Mouse (Mus musculus) WW6 (cell line): ENCODE measurements around the gene C1qbp.

ENCODE experiments used
- DNase-seq: peaks from one replicate; pipeline ENCODE4 v3.0.0-alpha.2; 2013; ENCODE audit warnings: low read depth, low spot score

C1qbp gene

DNA sequence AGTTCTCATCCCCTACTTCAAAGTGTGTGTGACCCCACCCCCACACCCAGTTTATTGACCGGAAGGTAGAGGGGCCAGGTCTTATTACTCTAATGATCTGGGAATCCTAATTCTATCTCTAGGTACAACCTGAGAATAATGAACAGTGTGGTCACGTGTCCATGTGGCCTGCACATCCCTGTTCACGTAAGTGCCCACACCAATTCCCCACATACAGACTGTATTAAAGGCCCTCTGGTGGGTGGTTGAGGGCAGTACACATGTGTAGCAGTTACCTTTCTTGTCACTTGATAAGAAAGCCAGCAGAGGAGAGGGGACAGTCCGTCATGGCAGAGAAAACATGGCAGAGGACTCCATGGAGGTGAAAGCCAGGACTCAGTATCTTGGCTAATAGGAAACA lies 8.9 kb downstream of the C1qbp start:
- DNase-seq = no peak

DNA sequence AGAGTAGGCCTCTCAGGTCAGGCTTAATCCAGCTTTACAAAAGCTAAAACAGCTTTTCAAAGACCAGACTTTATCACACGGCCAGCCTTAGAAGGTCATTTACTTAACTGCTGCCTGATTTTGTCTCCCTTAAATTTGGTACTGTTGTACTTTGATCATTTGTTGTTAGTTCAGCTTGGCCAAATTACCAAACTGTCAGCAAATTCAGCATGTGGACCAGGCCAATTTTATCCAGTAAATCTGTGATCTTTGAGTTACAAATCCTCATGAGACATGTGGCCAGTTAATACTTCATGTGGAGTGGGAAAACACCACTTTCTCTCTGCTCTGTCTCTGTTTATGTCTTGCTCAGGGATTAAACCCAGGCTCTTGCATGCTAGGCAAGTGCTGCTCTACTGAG lies 10.2 kb downstream of the C1qbp start:
- no peak for DNase-seq

DNA sequence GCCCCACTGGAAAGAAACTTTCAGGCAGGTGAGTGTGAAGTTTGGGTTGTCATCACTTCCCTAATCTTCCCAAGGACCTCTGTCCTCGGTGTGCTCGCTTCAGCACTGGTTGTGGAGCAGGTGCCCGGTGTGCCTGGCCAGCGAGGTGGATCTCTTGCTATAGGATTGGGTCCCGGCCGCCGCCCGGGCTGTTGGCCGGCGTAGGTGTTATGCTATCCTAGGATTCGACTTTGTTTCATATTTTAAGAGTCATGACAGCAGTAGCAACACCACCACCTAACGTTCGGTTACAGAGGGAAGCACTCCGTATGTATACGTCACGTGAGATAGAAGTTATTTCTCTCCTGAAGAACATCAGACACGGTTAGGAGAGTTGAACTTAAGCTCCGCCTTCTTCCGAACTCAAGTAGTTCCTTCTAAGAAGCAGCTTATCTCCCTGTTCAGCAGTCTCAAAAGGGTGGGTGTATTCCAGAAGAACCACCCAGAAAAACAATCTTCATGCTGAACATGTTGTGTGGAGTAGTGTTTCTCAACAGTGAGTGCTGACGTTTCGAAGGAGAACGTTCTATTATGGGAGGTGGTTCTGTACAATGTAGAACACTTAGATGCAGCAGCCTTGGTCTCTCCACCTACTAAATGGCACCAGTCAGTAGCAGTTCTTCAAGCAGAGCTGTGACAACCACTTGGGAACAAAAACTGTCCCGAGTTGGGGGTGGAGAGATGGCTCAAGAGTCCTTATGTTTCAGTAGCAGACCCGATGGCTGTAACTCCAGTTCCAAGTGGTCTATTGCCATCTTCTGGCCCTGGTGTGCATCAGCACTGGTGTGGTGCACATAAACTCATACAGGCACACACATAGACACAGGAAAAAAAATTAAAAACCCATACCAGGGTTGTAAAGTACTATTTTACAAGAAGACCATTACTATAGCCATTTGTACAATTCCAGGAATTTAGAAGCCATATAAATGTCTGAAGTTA lies 12.0 kb downstream of the C1qbp start:
- no peak for DNase-seq

DNA sequence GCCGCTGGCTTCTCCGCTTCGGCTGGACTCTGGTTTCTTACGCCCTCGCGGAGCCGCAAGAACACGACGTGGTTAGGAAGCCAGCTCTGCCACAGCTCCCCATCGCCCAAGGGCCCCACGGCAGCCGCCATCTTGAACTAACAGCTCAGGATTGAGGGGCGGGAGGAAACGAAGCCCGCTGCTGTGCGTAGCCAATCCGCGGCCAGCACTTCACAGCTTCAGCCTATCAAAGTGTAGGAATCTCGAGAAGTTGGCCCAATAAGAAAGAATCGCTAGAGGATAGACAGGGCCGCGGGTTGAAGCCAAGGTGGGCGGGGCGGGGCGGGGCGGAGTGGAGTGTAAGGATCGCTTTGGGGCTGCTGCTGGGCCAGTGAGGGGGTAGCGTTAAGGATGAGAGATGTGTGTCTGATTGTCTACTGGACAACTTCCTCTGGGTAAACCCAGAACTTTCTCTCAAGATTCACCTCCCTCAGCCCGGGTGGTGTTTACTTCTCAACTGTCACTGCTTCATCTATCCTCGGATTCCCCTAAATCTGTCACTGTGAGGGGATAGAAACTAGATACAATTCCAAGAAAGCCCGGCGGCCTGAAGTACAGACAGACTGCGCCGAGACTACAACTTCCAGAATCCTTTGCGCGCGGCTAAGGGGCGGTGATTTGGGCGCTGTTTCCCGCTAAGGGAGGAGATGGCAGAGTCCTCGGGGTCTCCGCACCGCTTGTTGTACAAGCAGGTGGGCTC lies 12.8 kb downstream of the C1qbp start, which contains the start of the genes Nup88 and Rpain:
TSS of gene Nup88 (minus strand) at position 153 of the 739 bp plus-strand sequence.
TSS of gene Rpain (plus strand) at position 393 of the 739 bp plus-strand sequence.
- DNase-seq = peak; percentile 97

DNA sequence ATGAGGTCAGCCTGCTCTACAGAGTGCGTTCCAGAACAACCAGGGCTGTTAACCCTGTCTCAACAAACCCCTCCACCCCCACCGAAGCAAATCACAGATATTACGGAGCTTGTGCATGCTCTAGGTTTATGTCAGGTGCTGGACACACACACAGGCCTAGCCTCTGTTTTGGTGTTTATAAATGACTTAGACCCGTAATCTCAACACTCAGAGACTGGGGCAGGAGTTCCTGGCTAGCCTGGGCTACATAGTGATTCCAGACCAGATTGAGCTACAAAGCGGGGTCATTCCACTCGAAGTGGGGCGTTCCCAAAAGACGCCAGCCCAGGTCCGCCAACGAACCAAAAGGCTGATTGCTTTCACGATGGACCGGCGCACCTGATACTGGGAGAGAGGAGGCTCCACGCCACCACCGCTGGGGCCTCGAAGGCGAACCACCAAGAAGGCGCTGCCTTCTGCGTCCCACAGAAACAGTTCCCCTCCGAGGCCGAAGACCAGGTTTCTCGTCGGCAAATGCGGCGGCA lies 13.5 kb downstream of the C1qbp start:
- DNase-seq = no peak

DNA sequence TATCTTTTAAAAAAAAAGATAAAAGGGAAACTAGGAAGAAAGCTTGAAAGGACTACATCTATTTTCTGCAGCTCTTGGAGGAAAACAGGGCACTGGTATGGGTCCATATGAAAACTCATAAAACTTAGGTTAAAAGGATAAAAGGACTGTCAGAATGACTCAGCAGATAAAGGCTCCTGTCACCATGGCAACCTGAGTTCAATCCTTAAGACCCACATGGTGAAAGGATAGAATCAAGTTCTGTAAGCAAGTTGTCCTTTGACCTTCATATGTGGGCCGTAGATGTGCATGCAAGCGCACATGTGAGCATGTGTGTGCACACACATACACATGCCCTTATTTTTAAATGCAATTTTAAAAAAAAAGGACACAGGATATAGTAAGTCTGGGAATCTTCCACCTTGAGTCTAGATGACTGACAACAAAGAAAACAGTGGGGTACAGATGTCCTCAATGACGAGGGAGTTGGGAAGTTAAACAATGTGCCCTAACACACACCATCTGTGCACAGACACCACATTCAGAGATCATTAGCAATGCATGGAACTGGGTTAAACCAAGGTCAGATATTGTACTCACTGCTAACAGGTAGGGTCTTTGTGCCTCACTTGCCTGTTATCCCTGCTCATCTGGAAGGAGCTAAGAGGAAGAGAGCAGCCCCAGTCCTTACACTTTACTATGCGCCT lies 18.5 kb downstream of the C1qbp start:
- no peak for DNase-seq

DNA sequence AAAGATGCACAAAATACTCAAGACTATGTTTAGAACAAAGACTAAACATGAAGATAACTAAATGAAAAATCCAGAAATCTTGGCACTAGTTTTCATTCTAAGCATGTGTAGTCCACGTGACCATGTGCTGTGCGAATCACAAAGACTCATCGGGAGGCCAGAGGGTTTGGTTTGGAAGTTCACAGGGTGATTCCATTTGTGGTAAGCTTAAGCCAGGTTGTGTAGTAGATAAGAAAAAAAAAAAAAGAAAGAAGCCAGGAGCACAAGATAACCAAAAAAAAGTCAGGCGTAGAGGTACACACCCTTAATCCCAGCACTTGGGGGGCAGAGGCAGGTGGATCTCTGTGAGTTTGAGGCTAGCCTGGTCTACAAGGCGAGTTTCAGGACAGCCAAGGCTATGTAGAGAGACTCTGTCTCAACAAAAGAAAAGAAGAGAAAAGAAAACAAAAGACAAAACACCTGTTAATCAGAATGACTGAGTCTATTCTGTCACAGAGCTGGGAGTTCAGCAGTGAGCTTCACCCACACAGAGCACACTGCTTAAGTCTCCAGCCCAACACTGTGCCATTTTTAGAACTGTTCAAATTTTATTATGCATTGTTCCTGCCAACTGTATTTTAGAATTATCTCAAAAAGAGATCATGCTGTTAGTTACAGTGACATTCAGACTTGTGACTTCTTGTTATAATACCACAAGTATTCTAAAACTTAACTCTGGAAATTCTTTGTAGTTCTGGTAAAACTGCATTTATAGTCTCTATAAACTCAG lies 21.9 kb downstream of the C1qbp start:
- no peak for DNase-seq

DNA sequence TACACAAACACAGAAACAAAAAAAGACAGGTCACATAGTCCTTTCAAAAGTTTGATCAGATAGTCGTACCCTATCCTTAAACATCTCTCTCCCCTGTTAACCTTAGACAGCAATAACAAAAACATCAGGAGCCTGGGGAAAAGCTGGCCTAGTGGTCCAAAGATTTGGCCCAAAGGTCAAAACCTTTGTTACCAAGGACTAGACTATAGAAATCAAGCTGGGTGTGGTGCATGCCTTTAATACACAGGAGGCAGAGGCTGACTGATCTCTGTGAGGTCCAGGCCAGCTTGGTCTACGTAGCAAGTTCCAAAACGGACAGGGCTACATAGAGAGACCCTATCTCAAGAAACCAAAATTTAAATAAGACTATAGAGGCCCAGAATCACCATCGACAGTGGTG lies 28.1 kb downstream of the C1qbp start:
- DNase-seq = no peak

DNA sequence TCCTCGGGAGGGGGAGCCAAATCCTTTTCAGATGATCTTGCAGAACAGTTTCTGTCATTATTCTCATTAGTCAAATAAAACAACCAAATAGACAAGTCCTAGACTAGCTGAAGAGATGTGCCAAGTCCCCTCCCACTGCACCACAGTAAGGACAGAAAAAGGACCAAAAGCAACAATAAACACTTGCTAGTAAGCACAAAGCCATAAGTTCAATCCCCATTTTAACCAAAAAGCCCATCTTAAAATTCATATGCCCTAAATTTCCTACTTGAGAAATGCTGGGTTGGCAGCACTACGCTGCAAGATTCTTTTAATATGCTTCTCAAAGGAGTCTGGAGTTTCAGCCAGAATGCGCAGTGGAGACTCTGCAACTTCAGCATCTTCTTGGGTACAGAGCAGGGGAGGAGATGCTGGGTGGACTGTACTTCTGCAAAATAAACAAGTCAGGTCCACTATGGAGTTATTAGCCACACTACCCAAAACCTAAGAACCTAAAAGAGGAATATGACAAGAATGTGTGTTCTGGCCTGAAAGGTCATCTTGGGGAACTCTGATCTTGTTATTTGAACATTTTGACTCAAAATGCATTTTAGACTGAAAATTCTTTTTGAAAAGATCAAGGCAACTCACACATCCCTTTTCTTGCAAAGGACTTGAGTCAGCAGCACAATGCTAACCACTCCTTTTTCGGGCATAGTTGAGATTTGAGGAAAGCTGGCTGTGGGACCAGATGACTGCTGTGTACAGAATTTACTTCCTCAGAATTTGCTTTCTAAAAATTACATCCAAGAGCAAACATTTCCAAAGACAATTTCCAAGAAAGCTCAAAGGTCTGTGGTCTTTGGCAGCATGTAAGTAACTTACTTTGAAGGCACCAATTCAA lies 37.6 kb downstream of the C1qbp start:
- no peak for DNase-seq

DNA sequence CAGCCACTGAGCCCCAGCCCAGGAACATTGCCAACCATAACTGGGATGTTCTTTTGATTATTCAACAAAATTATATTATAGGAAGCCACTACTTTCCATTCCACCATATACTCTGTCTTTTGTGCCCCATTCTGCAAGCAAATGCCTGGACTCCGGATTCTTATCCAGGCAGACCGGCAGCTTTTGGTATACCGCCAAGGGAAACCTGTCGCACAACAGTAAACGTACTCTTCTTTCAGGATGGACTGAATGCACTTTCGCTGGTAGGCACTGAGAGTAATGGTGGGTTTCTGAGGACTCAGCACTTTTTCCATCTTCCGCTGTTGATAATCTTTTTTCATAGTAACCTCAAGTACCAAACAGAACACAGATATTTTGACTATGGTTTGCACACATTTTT lies 39.2 kb downstream of the C1qbp start:
- no peak for DNase-seq

DNA sequence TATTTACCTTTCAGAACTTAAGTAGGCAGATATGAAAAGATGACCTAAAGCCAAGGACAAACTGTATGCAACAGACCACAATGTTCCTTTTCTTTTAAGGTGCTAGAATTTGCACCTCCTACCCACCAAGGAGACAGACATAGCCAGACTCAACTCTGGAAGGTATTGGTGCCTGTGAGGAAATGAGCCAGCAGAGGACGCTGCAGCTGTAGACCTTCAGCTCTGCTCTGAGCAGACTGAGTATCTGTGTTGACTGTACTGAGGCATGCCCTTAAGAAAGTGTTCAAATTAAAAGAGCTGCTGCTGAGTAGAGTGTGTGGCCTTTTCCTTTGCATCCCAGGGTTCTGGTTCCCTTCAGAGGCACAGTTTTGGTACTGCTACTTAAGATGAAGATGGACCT lies 40.2 kb downstream of the C1qbp start:
- no peak for DNase-seq

DNA sequence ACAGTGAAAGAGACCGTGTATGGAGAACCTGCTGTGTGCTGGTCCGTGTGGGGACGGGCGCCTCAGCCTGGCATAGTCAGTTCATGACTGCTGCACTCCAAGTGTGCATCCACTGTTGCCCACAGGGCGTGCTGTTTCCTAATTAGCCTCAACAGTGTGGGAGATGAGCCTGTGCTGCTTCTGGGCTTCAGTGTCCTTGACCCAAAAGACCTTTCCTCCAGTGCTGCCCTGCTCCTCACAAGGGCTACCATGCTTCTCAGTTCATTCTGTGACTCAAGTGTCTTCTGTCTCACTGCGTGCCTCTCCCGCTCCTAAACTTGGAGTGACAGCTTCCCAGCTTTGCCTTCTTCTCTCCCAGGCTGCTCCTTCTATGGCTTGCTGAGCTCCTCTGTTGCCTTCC lies 47.5 kb downstream of the C1qbp start:
- DNase-seq = no peak

DNA sequence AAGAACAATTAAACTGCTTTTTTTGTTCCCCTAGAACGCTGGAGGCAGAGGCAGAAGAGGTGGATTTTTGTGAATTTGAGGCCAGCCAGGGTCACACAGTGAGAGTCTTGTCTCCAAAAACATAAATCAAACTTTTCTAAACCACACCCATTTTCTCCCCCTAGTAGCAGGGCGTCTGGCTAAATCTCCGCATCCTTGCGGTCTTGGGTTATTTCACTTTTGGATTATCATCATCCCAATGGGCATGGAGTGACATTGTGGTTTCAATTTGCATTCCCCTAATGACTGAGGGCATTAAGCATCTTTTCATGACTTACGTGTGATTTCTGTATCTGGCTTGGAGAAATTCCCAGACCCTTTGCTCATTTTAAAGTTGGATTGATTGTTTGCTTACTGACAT lies 51.4 kb downstream of the C1qbp start:
- no peak for DNase-seq
